Mouse (Mus musculus): ENCODE results near the gene Rps23.
"Not testable (repeated sequence)": the region's sequence is repeated elsewhere in the genome, so short reads cannot be mapped to it uniquely, and the experiment has no call there.

Gene Rps23

DNA sequence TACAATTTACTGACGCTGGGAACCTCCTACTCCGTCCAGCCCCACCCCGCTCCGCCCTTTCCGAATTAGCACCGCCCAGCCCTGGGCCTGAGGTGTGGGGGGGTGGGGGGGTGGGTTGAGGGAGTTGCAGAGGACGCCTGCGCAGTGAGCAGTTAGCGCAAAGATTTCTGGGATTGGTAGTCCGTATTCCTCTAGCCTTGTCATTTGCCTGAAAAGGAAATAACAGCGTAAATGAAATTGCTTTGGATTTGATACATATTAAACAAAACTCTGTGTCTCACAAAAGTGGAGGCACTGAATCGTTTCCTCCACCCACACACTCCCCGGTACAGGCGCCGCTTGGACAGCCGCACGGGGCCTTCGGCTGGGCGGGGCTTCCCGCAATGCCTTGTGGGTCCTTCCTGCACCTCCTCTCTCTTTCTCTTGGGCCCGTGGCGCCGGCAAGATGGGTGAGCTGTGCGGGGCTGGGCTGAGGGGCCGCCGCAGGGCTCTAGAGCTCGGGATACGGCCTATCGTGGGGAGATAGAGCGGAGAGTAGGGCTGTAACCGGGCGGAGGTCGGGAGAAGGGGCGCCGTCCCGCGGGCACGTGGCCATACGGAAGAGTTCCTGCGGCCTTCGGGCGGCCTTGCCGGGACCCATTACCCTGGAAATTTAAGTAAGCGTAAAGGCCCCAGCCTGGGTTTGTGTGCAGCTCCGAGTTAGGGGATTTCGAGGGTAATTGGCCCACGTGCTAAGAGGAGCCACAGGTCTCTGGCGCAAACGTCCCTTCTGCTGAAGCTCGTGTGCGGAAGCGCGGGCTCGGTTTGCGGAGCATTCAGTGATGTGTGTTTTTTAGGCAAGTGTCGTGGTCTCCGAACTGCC, at the start of gene Rps23:
Rps23 (plus strand) TSS at position 208 of the 862 bp plus-strand sequence.
- peak; percentile 89 for DNase-seq

GRCm38 (mm10) chr13:90881727-90882429, 40.9 kb upstream of the Rps23 start:
- no peak for DNase-seq

- no peak for DNase-seq
Measured at GRCm38 (mm10) chr13:90885856-90886532, 36.8 kb upstream of the Rps23 start.

GRCm38 (mm10) chr13:90886568-90886983, 36.2 kb upstream of the Rps23 start:
- peak; percentile 43 to 55 for DNase-seq

- no peak for DNase-seq
Measured at GRCm38 (mm10) chr13:90890111-90890510, 32.6 kb upstream of the Rps23 start.

DNA sequence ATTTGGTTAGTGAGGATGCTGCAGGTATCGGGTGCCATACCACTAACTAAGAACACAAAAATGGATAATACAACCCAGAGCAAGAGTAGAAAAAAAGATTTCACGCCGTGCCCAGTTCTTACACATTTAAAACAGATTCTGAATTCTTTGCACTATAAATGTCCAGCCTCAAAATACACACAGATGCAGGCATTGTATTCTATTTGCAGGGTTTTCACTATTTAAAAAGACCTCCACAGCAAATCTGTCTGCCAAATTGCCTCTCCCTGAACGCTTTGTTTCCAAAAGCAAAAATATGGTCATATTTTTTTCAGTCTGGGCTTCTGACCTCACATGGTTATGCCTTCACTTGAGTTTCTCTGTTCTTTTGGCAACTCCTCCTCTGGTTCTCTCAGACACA, 27.9 kb upstream of the Rps23 start:
- no peak for DNase-seq

- DNase-seq = no peak
Measured at GRCm38 (mm10) chr13:90896098-90896497, 26.7 kb upstream of the Rps23 start.

DNA sequence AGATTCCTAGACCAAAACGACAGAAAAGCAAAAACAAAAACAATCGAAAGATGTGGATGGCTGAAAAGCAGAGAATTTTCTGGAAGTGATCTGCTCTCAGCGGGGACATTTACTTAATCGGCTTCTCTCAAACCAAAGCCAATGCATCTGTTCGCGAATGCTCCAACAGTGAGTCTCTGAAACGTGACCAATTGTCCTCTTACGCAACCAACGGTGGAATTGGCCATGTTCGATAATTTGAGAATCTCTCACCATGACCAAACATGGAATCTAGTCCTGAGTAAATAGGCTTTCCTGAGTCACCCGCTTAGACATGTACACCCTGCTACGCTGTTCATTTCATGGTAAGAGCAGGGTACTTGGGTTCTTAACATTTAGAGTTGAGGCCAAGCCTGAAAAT, 25.9 kb upstream of the Rps23 start:
- no peak for DNase-seq

GRCm38 (mm10) chr13:90905176-90905575, 17.6 kb upstream of the Rps23 start, which contains the start of gene Atp6ap1l:
Gene Atp6ap1l (minus strand): TSS chr13:90905355.
- DNase-seq = no peak

DNA sequence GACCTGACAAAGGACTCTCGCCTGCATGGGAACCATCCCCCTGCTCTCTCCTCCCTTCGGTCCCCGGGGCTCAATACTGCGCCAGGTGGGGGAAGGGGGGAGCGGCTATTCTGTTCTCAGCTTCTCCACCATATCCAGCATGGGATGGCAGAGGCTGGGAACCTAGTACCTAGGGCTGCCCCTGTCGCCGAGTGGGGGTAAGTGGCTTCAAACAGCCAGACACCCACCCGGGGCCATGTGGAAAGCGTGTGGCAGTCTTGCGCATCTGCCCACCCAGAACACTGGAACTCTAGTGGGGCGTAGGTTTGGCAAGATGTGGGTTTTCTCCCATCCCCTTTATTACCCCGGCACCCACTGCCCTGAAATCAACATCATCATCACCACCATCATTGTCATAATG, 15.4 kb upstream of the Rps23 start:
- no peak for DNase-seq

DNA sequence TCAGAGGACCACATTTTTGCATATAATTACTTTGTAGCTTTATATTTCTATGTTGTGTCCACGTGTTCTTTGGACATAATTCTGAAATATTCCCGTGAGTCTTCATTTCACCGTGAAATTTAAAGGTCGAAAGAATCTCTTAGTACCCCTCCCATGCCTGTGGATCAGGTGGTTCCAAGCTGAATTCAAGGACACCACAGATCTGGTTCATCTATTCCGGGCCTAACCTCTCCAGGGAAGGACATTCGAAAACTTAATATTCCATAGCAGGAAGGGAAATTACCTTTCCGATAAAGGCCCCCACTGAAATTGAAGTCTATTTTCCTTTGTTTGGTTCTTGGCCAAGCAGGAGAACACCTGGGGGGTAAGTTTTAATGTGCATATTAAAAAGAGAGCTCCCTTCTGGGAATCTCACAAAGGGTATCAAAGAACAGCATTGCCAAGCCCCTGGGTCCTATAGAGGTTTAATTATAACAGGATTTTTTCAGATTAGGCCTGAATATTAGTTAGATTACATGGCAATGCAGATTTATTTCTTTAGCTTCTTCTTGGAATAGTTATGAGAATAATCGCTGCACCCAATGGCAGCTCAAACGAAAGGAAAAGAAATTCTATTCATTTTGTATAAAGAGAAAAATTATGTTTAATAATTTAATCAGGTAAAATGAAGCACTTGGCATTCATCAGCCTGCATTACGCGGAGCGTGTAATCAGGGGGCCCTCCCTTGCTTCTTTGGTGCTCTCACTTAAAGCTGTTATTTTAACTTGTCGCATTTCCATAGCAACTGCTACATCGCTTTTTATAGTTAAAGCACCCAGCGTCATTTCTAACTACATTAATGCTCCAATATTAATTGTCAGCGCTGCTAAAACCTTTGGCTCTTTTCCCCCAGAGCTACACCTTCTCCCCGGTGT, 9.7 kb upstream of the Rps23 start:
- DNase-seq = no peak

GRCm38 (mm10) chr13:90913675-90914192, 9.0 kb upstream of the Rps23 start:
- DNase-seq = no peak

- DNase-seq = no peak
Measured at GRCm38 (mm10) chr13:90914721-90915120, 8.0 kb upstream of the Rps23 start.

DNA sequence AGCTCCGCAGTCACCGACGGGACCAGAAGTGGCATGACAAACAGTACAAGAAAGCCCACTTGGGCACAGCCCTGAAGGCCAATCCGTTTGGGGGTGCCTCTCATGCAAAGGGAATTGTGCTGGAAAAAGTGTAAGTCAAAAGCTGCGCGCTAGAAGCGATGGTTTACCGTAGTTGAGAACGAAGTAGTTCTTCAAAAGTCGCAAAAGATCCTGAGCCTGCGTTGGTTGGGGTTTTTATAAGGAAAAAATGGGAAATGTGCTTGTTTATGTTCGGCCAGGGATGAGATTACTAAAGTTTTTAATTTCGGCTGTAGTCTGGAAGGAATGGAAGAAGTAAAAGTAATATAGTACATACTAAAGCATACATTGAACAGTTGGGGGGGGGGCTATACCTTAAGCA, 859 bp downstream of the Rps23 start:
- not testable (repeated sequence) for DNase-seq

DNA sequence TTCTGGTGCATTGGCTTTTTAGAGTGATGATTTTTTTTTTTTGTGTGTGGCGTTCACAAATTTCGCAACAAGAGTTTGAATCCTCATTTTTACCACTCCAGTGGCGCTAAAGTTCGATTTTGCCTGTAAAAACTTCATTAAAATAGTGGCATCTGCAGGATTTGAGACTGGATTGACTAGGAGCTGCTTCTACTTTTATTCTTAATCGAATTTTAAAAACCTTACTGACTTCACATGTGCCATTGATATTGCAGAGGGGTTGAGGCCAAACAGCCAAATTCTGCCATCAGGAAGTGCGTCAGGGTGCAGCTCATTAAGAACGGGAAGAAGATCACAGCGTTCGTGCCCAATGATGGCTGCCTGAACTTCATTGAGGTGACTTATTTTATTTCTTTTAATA, 1.3 kb downstream of the Rps23 start:
- DNase-seq = no peak

GRCm38 (mm10) chr13:90925191-90925590, 2.4 kb downstream of the Rps23 start:
- no peak for DNase-seq

GRCm38 (mm10) chr13:90926125-90926765, 3.5 kb downstream of the Rps23 start:
- DNase-seq = no peak

DNA sequence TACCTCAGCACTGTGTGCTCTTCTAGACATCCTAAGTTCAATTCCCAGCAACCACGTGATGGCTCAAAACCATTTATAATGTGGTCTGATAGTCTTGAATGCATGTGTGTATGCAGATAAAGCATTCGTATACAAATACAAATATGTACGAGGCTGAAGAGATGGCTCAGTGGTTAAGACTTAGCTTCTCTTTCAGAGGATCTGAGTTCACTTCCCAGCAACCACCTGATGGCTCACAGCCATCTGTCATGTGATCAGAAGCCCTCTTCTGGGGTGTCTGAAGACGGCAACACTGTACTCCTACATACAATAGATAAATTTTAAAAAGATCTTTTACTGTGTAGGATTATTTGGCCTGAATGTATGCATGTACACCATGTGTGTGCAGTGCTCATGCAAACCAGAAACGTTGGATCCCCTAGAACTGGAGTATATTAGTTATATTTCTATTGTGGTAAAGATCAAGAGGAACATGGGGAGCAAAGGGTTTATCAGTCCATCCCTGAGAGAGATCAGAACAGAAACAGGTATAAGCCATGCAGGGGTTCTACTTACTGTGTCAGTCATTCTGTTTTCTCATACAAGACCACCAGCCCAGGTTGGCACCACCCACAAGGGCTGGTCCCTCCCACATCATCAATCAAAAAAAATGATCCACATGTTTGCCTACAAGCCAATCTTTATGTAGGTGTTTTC, 4.3 kb downstream of the Rps23 start:
- DNase-seq = no peak

- not testable (repeated sequence) for DNase-seq
Measured at GRCm38 (mm10) chr13:90928266-90928665, 5.5 kb downstream of the Rps23 start.

GRCm38 (mm10) chr13:90929847-90930246, 7.1 kb downstream of the Rps23 start:
- peak; percentile 53 to 64 for DNase-seq

- no peak for DNase-seq
Measured at GRCm38 (mm10) chr13:90933256-90933655, 10.5 kb downstream of the Rps23 start.

Data from thymus, postnatal 36 days (tissue).